Mouse (Mus musculus) heart, postnatal 14 days (tissue): ENCODE measurements around the gene Cldn8. TPM values are rescaled to one million over a fixed set of nuclear protein-coding genes. Genes with fewer than 3 reads are reported as not detected.

Source experiments
- DNase-seq, 2 experiments: peaks; one replicate each; pipeline ENCODE4 v3.0.0; 2021 to 2022
- intact Hi-C: fragments of 180-260 bp; cut with DNase I; formaldehyde crosslinking; loops from one replicate; pipeline ENCODE4 v1.15.1; 2025
- long read RNA-seq, 2 experiments: library from polyadenylated mRNA; stranded (forward); transcript quantifications; one replicate each; pipeline ENCODE4 v2.0.0; 2021
- total RNA-seq, 2 experiments: library from RNA; stranded (reverse); gene quantifications; 2 replicates each; pipeline ENCODE4 v1.2.3; 2021

Cldn8 gene
- not detected for total RNA-seq
- long read RNA-seq, experiment 1: 0 reads
- long read RNA-seq, experiment 2, partial matches to known transcripts: 0 of 1 reads
- long read RNA-seq, experiment 2, other reads (novel, unspliced or antisense): 0 of 1 reads

DNA sequence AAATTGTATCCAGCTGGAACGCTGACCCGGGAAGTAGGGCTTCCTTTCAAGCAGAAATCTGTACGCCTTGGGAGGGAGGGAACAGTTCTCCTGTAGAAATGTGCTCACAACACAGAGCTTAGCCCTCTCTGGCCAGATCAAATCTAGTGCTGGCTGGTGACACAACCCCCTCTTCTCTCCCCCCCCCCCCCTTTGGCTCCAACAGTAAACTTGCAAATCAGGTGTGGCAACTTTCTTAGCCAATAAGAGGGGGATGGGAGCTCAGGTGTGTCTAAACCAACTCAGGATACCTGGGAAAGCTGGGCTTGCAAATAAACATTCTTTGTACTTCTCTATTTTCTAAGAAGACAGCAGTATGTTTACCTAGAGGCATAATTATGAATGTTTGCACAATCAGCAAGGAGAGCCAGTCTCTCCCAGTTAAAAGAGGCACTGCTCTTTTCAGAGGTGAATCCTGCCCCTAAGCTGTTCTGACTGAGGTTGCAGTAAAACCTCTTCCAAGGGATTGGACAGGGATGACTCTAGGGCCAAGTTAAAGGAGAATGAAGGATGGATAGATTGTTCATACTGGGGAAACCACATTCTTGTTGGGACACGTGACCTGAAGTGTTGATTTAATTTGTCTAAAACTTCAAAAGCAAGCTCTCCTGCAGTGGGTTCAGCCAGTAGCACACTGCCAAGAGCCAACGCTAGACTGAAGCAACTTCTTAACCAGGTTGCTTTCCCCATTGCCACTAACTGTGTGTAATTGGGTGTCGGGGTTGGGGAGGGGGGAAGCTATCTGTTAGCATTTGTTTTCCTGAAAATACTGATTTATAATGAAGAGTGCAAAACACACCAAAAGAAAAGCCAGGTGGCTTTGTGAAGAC is at the start of gene Cldn8:
Gene Cldn8 (minus strand): TSS at position 139 of the 869 bp plus-strand sequence.
- DNase-seq: no peak
- intact Hi-C loops: no loop called here

DNA sequence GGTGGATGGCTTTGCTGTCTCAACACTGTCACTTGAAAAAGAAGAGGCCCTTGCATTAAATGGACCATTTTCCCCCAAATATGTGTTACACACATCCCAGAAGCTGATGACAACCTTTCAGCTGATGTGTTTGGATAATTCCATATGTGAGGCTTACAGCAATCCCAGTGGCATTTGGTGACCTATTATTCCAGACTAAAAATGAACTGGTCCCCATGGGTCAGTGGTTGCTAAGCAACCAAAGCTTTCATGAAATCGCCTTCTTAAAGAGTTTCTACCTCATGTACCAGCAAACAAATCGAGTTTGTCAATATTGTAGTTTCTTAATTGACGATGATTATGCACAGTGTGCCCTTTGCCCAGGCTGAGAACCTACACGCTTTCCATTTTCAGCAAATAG is 49.7 kb upstream of the Cldn8 start:
- DNase-seq: no peak
- intact Hi-C loops: no loop called here

DNA sequence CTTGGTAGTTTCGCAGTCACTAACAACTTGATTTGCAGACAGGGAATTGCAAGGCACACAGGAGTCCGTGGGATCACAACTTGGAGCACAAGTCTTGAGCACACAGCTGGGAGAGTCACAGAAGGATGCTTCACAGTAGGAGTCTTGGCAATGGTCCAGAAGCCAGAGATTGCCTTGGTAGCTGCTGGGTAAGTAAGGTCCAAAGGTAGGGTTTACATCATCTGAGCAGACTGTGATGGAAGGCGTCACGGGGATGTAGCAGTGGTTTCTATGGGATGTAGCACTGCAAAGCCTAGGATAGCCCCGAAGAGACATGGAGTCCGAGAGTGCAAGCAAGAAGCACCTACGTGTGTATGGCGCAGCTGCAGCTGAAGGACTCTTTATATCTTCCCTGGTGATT is 48.9 kb upstream of the Cldn8 start, which contains the start of gene Krtap24-1:
Gene Krtap24-1 (minus strand): TSS at position 358 of the 400 bp plus-strand sequence.
- intact Hi-C loops: no loop called here
- no peak for DNase-seq

DNA sequence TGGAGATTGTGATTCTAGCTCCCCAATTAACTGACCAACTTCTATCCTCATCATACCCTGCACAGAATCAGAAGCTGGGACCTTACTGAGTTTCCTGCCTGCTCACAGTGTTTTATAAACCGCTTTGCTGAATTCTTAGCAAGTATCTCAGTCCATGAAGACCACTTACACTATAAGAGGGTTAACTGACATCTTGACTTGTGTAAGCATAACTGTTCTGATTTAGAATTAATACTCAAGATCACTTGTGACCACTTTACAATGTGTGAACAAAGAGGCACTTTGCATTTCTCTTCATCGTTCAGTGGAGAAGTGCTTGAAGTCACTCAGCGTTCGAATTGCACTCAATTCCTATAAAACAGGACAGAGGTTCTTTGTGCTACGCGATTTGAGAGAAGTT is 41.6 kb upstream of the Cldn8 start:
- intact Hi-C loops: no loop called here
- DNase-seq: no peak

DNA sequence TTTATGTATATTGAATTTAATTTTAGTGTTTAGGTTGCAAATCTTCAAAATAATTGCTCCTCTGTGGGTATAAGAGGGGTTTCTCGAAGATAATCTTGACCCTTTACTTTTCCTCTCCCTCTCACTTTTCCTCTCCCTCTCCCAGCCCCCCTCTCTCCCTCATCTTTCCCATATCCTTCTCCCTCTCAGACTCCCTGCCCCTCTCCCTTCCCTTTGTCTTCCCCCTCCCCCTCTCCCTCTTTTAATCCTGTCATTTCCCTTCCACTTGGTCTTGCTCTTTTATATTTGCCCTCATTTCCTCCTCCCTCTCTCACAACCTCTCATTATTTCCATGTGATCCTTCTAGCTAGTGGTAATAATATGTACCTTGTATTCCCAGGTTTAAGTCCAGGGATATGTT is 39.5 kb upstream of the Cldn8 start:
- intact Hi-C loops: no loop called here
- no peak for DNase-seq

DNA sequence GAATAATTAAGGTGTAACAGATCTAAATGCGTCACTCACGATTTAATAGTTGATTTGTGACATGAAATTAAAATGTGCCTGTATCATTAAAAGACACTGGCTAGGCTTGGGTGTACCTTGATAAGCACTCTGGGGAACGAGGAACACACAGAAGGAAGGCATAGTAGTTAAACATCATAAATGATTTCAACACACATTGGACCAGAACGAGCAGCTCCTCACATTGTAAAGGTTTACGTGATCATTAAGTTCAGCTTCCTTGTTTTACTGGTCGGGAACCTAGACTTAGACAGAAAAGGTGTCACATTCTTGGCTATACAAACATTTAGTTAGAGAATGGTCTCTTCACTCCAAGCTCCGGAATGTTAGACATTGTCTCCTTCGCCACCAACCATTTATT is 37.3 kb upstream of the Cldn8 start:
- DNase-seq: no peak
- intact Hi-C loops: no loop called here

DNA sequence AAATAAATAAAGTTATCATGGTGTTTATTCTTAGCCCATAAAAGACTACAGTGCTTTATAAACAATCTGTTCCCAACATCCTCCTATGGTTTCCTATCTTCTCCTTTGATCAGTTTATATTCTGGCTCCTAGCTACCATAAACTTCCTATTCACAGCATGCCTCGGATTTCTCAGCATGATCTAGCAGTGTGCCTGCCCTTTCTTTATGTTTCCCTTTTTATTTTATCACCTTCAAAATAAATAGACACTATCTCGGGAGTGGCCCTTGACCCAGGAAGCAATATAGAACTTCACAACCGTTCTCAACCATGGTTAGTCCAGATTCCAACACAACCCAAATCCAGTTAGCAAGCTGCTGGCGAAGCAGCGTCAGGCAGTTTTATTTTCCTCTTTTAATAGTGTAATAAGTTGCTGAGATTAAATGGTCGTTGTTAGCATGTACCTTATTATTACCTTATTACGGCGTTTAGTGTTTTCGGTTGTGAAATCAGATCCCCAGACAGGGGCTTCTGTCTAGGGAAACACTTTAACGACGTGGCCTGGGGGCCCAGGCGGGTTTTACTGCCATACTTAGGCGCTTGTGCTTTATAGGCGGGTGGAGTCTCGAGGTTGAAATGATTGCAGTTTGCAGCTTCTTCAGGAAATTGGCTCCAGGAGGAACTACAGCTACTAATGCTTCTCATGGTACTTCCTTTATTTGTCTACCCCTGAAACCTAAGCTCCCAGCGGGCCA is 36.7 kb upstream of the Cldn8 start:
- no peak for DNase-seq
- intact Hi-C loops: no loop called here

DNA sequence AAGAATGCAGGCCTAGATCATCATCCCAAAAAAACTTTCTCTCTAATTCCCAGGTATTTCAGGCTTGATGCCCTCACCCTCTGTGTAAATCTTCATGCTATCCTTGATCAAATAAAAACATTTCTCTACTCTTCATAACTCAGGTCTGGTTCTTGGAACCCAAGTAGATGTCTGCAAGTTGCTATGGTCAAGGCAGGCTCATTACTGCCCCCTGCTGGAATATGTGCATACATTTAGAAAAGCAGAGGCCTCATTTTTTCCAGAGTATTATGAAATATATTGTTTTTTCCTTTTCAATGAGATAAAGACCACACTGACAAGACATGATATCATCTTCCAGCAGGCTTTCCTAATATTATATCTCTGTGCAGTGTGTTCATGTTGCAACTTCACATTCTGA is 29.8 kb upstream of the Cldn8 start:
- no peak for DNase-seq
- intact Hi-C loops: no loop called here

DNA sequence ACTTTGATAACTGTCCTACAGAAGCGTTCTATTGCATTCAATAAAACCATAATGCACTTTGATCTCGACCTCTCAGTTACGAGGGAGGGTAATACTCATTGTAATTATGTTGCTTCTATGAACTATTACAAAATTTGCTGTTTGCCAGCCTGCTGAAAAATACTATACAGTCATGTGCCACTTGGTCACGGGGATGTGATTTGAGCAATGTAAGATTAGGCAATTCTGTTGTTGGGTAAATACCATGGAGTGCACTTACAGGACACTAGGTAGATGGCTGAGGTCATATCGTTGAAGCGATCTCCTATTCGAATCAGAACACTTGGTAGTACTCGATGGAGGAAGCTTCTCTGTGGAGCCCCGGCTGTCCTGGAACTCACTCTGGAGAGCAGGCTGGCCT is 20.4 kb upstream of the Cldn8 start:
- no peak for DNase-seq
- intact Hi-C loops: no loop called here

DNA sequence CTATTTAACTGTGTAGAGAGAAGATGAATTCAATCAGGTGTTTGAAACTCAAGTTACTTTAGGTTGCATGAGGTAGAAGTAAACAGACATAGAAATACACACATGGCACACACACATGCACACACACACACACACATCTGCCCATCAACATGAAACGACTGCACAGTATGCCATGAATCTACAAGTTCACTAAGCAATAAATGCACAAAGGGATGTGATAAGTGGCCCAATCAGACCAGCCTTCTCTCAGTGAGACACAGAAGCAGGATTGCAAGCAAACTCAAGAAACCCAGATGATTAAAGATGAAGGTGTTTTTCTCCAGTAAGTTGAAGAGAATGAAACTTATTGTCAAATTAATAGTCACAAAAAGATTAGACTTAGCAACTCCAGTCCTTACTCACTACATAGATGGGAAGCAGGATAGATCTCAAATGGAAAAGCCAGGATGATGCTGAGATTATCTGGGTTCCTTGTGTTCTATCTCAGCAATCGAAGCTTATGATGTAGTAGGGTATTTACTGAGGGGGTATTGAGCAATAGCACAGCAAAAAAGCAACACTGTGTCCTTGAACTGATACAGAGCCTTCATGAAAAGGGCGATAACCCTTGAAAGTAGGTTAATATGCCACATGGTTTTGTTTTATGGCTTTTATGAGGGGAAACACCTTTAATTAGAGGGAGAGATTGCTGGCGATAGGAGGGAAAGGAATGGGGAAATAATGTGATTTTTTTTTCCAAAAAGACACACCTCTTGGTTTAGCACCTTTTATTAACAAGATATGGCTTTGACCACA is 13.1 kb upstream of the Cldn8 start:
- DNase-seq: no peak
- intact Hi-C loops: no loop called here

DNA sequence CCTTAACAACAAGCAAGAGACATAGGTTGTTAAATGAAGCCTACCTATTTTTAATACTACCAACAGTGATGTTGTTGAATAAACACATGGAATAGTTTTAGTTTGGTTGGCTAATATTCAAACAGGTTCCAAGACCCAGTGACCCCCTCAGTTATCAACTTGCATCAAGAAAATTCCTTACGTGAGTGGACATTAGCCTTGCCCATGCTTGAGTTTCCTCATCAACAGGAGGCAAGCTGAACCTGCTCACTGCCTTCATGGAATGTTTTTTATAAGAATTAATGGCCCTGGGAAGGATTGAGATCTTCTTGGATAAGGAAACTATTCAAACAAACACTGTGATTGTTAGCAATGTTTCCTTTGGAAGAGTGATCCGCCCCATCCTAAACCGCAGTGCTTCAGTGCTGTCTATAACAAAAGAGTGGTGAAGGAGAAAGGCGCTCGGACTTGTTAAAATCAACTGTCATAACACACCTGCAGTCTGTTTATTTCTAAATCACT is 10.0 kb upstream of the Cldn8 start:
- intact Hi-C loops: no loop called here
- no peak for DNase-seq

DNA sequence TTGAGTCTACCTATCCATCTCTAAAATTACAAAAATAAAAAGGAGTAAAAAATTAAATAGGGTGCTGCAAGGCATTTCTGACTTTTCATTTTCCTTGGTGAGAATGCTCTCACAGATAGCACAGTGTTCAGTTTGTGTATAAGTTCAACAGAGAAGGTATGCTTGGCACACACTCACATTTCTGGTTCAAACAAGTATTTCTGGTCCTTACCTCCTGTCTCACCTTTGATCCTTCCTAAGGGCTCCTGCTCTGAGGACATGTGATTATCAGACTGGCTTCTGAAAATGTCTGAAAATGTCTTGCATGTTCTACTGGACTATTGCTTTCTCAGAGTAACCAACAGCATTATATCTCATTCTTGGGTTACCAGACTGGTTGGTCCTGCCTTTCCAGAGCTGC is 7.2 kb upstream of the Cldn8 start:
- intact Hi-C loops: no loop called here
- no peak for DNase-seq

DNA sequence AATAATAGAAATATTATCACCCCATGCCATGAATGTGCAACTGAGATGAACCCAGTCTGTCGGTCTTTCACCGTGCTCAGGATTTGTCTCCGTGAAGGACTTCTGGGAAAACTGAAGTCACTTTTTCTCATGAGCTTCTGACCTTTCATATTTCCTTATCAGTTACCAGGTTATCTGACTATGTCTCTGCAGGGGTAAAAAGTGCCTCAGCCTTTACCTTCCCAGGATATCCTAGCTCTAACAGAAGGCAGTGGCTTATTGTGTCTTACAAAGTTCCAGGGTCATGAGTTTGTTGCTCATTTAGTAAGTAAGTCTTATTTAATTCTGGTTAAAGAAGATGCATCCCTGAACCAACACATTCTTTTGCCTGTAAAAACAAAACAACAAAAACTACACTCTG is 6.7 kb upstream of the Cldn8 start:
- intact Hi-C loops: no loop called here
- DNase-seq: no peak

DNA sequence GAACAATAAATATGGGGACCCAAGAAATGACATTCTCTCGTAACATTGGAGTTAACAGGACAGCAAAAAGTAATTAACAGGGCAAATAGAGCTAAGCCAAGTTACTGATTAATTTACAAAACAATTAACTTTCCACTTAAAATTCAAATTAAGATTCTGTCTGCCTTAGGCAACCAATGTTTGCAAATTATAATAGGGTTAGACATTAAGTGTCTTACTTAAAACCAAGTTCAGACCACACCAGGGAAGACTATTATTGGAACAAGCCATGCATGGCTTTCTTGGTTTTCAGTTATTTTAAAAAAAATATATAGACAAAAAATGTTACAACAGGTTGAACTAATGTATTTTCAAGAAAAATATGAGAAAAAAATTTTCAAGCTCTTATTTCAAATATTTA is 6.1 kb upstream of the Cldn8 start:
- intact Hi-C loops: no loop called here
- no peak for DNase-seq

DNA sequence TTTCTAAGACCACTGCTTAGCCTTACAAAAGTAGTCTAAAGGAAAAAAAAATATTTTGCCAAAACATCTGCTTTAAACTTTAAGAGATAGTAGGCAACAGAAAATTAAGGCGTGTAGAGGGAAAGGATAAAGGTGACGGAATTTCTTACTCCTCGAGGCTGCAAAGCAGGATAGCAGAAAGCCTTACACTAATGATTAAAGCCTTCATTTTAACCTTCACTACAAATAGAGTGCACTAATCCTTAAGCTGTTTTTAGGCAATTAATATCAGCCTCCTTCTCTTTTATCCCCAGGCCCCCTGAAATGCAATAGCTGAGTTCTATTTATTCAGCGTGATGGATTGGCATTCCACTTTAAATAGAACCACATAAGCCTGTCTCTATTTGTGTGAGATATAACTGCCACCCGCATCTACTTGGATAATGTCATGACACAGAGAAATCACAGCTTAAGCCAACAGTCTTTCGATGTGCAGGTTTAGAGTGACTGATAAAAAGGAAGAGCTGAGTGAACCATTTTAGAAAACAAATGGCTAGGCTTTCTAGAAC is 1.3 kb downstream of the Cldn8 start:
- intact Hi-C loops: no loop called here
- no peak for DNase-seq

DNA sequence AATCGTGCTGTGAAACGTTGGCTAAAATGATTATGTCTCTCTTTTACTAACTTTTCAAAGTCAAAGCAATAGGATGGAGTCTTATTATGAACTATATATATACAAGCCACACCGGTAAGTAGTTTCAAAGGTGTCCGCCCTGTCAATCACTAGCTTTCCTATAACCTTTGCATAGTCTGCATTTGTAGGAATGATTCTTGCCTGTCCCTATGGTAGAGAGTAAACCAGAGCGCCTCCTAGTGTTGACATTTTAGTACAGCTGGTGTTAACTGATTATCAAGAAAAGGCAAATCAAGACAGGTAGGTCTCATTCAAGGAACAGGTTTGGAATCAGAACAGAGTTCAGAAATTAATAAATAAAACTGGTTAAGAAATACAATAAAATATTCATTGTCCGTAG is 20.5 kb downstream of the Cldn8 start:
- peak in 1 of 2 experiments; percentile 8 for DNase-seq

DNA sequence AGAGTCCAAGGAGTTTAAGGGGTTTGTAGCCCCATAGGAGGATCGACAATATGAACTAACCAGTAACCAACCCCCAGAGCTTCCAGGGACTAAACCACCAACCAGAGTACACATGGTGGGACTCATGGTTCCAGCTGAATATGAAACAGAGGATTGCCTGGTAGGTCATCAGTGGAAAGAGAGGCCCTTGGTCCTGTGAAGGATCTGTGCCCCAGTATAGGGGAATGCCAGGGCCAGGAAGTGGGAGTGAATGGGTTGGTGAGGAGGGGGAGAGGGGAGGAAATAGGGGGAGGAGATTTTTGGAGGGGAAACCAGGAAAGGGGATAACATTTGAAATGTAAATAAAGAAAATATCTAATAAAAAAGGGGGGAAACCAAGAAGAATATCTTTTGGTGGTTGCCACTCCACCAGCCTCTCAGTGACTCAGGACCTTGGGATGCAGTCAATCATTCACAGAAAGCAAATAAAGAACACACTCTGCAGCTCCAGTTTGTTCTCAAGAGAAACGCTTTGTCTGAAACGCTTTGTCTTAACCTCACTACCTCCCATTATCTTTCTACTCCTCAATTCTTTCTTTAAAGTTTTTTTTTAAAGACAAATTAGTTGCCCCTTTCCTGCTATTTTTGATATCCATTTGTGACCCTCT is 23.0 kb downstream of the Cldn8 start:
- no peak for DNase-seq
- intact Hi-C loops: no loop called here

More for the DNA sequence above, 20.5 kb downstream of the Cldn8 start:
- intact Hi-C loops: no loop called here

DNA sequence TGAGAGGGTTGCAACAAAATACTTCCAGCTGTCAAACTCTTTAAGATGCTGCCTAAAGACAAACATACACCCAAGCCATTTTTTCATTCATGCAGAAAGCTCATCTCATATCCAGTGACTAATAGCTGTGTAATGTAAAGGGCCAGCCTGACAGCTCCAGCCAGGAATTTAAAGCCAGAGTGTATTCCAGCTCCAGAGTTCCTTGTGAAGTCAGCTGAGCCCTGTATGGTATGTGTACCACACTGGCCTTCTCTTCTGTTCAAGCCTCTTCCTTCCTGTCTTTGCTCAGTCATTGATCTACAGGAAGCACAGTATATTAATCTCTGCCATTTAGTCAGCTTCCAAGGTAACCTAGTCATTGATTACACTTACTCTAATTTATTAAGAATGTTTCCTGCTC is 51.6 kb downstream of the Cldn8 start:
- no peak for DNase-seq
- intact Hi-C loops: no loop called here
